In the genomic region with DNA sequence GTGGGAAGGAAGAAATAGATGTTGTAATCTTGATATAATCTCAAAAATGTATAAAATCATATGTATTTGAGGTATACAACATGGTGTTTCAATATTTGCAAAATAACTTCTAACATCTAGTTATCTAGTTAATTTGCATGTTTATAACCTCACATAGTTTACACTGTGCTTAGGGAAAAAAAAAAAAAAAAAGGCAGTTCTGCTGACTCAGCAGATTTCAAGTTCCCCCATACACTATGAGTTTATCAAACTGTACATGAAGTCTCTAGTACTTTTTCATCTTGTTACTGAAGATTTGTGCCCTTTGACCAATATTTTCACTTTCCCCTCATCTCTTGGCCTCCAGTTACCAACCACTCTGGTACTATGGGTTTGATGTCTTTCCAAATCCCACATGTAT, we compare ENCODE assay signal across 29 mouse cellular contexts.
"Had no signal": no experiment of that assay in that cellular context is flagged by ENCODE, and none has a peak within 500 bp of the region (broad histone marks: within the 10 kb centered on the region; RNA-seq: fewer than 3 reads in every experiment).

No protein-coding gene starts in this region.

- H3K9me3 ChIP-seq: limb, embryonic 10.5 days; limb, embryonic 12.5 days; limb, embryonic 13.5 days; limb, embryonic 15.5 days; liver, embryonic 12.5 days; liver, embryonic 13.5 days; liver, embryonic 15.5 days; lung, embryonic 15.5 days; midbrain, embryonic 10.5 days; midbrain, embryonic 12.5 days; midbrain, embryonic 13.5 days; midbrain, embryonic 15.5 days; neural tube, embryonic 12.5 days had no signal

- H3K36me3 ChIP-seq: limb, embryonic 10.5 days; limb, embryonic 12.5 days; limb, embryonic 13.5 days; limb, embryonic 15.5 days; liver, embryonic 12.5 days; liver, embryonic 13.5 days; liver, embryonic 15.5 days; lung, embryonic 15.5 days; midbrain, embryonic 10.5 days; midbrain, embryonic 12.5 days; midbrain, embryonic 13.5 days; midbrain, embryonic 15.5 days; neural tube, embryonic 12.5 days had no signal

- ATAC-seq: liver, embryonic 12.5 days; liver, postnatal 0 days; lung, postnatal 0 days; midbrain, embryonic 13.5 days; midbrain, embryonic 15.5 days; midbrain, embryonic 16.5 days had no signal

- H3K27me3 ChIP-seq: limb, embryonic 12.5 days; limb, embryonic 13.5 days; limb, embryonic 15.5 days; liver, embryonic 12.5 days; liver, embryonic 13.5 days; liver, embryonic 15.5 days; lung, embryonic 15.5 days; megakaryocyte, embryonic 14.5 days; midbrain, embryonic 12.5 days; midbrain, embryonic 13.5 days; midbrain, embryonic 15.5 days; neural tube, embryonic 12.5 days had no signal

- H3K4me2 ChIP-seq: limb, embryonic 12.5 days; limb, embryonic 13.5 days; limb, embryonic 15.5 days; liver, embryonic 11.5 days; liver, embryonic 12.5 days; liver, embryonic 13.5 days; liver, embryonic 15.5 days; lung, embryonic 14.5 days; lung, embryonic 15.5 days; midbrain, embryonic 11.5 days; midbrain, embryonic 12.5 days; midbrain, embryonic 13.5 days; midbrain, embryonic 15.5 days; neural tube, embryonic 12.5 days had no signal

- DNase-seq: left cerebral cortex, postnatal 4 days; liver; liver, embryonic 13.5 days; liver, postnatal 0 days; lung, adult 2 months; lung, postnatal 14 days; lung, postnatal 4 days; midbrain, embryonic 14.5 days had no signal

- H3K27ac ChIP-seq: limb, embryonic 10.5 days; limb, embryonic 13.5 days; limb, embryonic 15.5 days; liver, embryonic 12.5 days; liver, embryonic 13.5 days; liver, embryonic 14.5 days; liver, embryonic 15.5 days; lung, embryonic 15.5 days; macrophage; midbrain, embryonic 10.5 days; midbrain, embryonic 12.5 days; midbrain, embryonic 13.5 days; midbrain, embryonic 15.5 days; neural tube, embryonic 12.5 days had no signal

- H3K9ac ChIP-seq: limb, embryonic 12.5 days; limb, embryonic 13.5 days; limb, embryonic 15.5 days; liver, embryonic 12.5 days; liver, embryonic 13.5 days; liver, embryonic 14.5 days; liver, embryonic 15.5 days; liver, postnatal 0 days; lung, embryonic 14.5 days; lung, embryonic 15.5 days; midbrain, embryonic 12.5 days; midbrain, embryonic 13.5 days; midbrain, embryonic 15.5 days; neural tube, embryonic 12.5 days had no signal

- H3K4me3 ChIP-seq: limb, embryonic 10.5 days; limb, embryonic 12.5 days; limb, embryonic 13.5 days; limb, embryonic 15.5 days; liver, embryonic 12.5 days; liver, embryonic 13.5 days; liver, embryonic 15.5 days; lung, embryonic 15.5 days; megakaryocyte, embryonic 14.5 days; midbrain, embryonic 10.5 days; midbrain, embryonic 12.5 days; midbrain, embryonic 13.5 days; midbrain, embryonic 15.5 days; myocyte; neural tube, embryonic 12.5 days had no signal

- H3K4me1 ChIP-seq: limb, embryonic 15.5 days; liver, embryonic 12.5 days; liver, embryonic 13.5 days; liver, embryonic 15.5 days; megakaryocyte, embryonic 14.5 days; midbrain, embryonic 12.5 days; midbrain, embryonic 13.5 days; midbrain, embryonic 15.5 days; neural tube, embryonic 12.5 days had no signal
